Mouse (Mus musculus): ENCODE data around the gene Ppib.

- TF ChIP-seq CTCF (conservative IDR thresholded peaks at IDR 0.05; ENCODE audit: low read length) (no peak), NANOG (IDR thresholded peaks at IDR 0.05; ENCODE audit: borderline replicate concordance, low read length) (no peak)
These were observed 27.0 kb downstream of the Ppib start for GRCm38 (mm10) chr9:66087062-66087461.
